Mouse (Mus musculus) layer of hippocampus, postnatal 36 days (tissue): Measurements from ENCODE around the gene Antxr2. TPM values are rescaled to one million over a fixed set of nuclear protein-coding genes. Genes with fewer than 3 reads are reported as not detected.

Experiments used
- total RNA-seq, 2 experiments: library from RNA; stranded (reverse); gene quantifications; 2 replicates each; pipeline ENCODE4 v1.2.3; 2021

The Antxr2 gene
- total RNA-seq, 2 experiments from 2014 or later, result 1.7 to 2.0 TPM

Other genes starting within 250 kb of the Antxr2 start
- gene Prdm8, start 136.2 kb upstream of the Antxr2 start, total RNA-seq, result 100 to 1,000 TPM in 1 of 2 experiments, 10 to 100 TPM in 1; 88.7 to 101 TPM
- gene Fgf5, start 223.1 kb upstream of the Antxr2 start, total RNA-seq, result 1 to 10 TPM; 4.3 to 5.6 TPM